Mouse (Mus musculus): ENCODE results near the gene Tmem184b. TPM values are rescaled to one million over a fixed set of nuclear protein-coding genes. Genes with fewer than 3 reads are reported as not detected.

The Tmem184b gene
- polyA plus RNA-seq, 1 experiment: 19.1 TPM

DNA sequence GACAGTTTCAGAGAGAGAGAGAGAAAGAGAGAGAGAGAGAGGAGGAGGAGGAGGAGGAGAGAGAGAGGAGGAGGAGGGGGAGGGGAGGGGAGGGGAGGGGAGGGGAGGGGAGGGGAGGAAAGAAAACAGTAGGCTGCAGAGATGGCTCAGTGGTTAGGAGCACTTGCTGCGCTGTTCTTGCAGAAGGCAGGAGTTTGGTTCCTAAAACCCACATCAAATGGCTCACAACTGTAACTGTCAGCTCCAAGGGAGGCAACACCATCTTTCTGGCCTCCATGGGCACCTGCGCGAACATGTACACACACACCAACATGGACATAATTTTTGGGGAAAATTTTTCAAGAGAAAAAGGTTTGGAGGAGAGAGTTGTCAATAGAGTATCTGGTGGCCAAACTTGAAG lies 9.8 kb upstream of the Tmem184b start:
- WGBS: 86% methylated on average over 3 of the region's 3 CpGs

DNA sequence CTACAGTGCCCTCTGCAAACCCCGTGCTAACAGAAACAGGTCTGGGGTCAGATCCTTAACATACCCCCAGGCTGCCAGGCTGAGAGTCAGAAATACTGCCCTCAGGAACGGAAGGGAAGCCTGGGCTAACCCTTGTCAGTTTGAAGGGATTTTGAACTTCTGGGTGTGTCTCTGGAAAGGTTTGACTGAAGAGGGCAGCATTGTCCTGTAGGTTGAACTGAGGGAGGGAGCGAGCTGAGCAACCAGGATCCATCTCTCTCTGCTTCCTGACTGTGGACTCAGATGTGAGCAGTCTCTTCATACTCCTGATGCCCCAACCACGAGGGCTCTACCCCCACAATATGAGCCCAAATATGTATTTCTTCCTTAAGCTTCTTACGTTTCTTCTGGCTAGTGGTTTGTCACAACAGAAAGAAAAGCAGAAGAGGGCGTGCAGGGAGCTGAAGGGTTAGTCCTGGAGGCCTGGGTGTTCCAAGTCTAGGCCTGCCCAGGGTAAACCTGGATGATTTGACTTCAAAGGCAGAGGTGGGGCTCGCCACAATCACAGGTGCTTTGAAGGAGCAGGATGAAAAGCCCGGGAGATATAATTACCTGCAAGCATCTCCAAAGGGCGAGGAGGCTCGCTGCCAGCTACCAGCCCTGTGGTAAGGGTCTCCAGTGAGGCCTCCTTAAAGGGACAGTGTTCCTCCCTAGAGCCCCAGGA lies 8.1 kb upstream of the Tmem184b start:
- Histone ChIP-seq H3K27ac (ENCODE audit: control insufficient read depth, insufficient read depth, low read depth, low read length, poor library complexity) (no peak overlapping the region), H3K4me1 (ENCODE audit: control insufficient read depth, insufficient read depth, low read length) (peaks cover 8% of the 10 kb centered on the region), H3K4me3 (replicated peaks; ENCODE audit: control insufficient read depth, low read depth, low read length) (no peak overlapping the region)
- TF ChIP-seq CTCF (IDR thresholded peaks at IDR 0.05; ENCODE audit: control insufficient read depth, insufficient read depth, low read length): peak; percentile 61
- TF ChIP-seq POLR2A (IDR thresholded peaks at IDR 0.05; ENCODE audit: borderline replicate concordance, control insufficient read depth, low read depth, low read length): no peak
- WGBS: 64% methylated on average over 10 of the region's 10 CpGs

More for the DNA sequence above, 9.8 kb upstream of the Tmem184b start:
- TF ChIP-seq CTCF (IDR thresholded peaks at IDR 0.05; ENCODE audit: control insufficient read depth, insufficient read depth, low read length) (no peak), POLR2A (IDR thresholded peaks at IDR 0.05; ENCODE audit: borderline replicate concordance, control insufficient read depth, low read depth, low read length) (no peak)
- Histone ChIP-seq H3K4me1 (ENCODE audit: control insufficient read depth, insufficient read depth, low read length) (peaks cover 6% of the 10 kb centered on the region), H3K27ac (ENCODE audit: control insufficient read depth, insufficient read depth, low read depth, low read length, poor library complexity) (peak overlapping the region; percentile 17; the same call in 1 of the 2 replicates), H3K4me3 (replicated peaks; ENCODE audit: control insufficient read depth, low read depth, low read length) (no peak overlapping the region)

- peak overlapping the region; percentile 8 for H3K4me3 ChIP-seq (replicated peaks; ENCODE audit: control insufficient read depth, low read depth, low read length)
- TF ChIP-seq CTCF (IDR thresholded peaks at IDR 0.05; ENCODE audit: control insufficient read depth, insufficient read depth, low read length): no peak
- TF ChIP-seq POLR2A (IDR thresholded peaks at IDR 0.05; ENCODE audit: borderline replicate concordance, control insufficient read depth, low read depth, low read length): no peak
- H3K4me1 ChIP-seq (ENCODE audit: control insufficient read depth, insufficient read depth, low read length): peaks cover 8% of the 10 kb centered on the region
- 3% methylated on average over 4 of the region's 4 CpGs for WGBS
- peak overlapping the region; percentile 83 for H3K27ac ChIP-seq (ENCODE audit: control insufficient read depth, insufficient read depth, low read depth, low read length, poor library complexity)
These were observed 5.8 kb upstream of the Tmem184b start for GRCm38 (mm10) chr15:79409077-79409573.

- 78% methylated on average over 4 of the region's 4 CpGs for WGBS
- no peak for TF ChIP-seq CTCF (IDR thresholded peaks at IDR 0.05; ENCODE audit: control insufficient read depth, insufficient read depth, low read length)
- no peak for TF ChIP-seq POLR2A (IDR thresholded peaks at IDR 0.05; ENCODE audit: borderline replicate concordance, control insufficient read depth, low read depth, low read length)
- no peak overlapping the region for H3K4me3 ChIP-seq (replicated peaks; ENCODE audit: control insufficient read depth, low read depth, low read length)
- peaks cover 8% of the 10 kb centered on the region for H3K4me1 ChIP-seq (ENCODE audit: control insufficient read depth, insufficient read depth, low read length)
- H3K27ac ChIP-seq (ENCODE audit: control insufficient read depth, insufficient read depth, low read depth, low read length, poor library complexity): no peak overlapping the region
These were observed 3.2 kb upstream of the Tmem184b start for GRCm38 (mm10) chr15:79406564-79406963.

DNA sequence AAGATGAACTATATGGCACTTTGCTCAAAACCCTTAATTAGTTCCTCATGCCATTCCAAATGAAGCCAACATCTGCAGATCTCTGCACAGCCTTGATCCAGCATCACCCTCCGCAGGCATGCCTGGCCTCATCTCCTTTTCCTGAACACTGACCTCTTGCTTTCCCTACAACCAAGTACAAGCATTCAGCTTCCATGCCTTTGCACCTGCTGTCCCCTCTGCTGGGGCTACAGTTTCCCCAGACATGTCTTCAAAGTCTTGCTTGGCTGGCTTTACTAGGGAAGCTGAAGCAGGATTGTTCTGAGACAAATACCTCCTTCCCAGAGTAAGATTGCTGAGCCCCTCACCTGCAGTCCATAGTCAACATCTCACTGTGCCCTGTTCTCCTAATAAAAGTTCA lies 908 bp upstream of the Tmem184b start:
- no peak overlapping the region for H3K27ac ChIP-seq (ENCODE audit: control insufficient read depth, insufficient read depth, low read depth, low read length, poor library complexity)
- H3K4me3 ChIP-seq (replicated peaks; ENCODE audit: control insufficient read depth, low read depth, low read length): no peak overlapping the region
- no peak for TF ChIP-seq POLR2A (IDR thresholded peaks at IDR 0.05; ENCODE audit: borderline replicate concordance, control insufficient read depth, low read depth, low read length)
- no peak for TF ChIP-seq CTCF (IDR thresholded peaks at IDR 0.05; ENCODE audit: control insufficient read depth, insufficient read depth, low read length)
- H3K4me1 ChIP-seq (ENCODE audit: control insufficient read depth, insufficient read depth, low read length): peaks cover 10% of the 10 kb centered on the region
- WGBS: 67% methylated on average over 1 of the region's 1 CpGs

GRCm38 (mm10) chr15:79403763-79404210 lies 418 bp upstream of the Tmem184b start:
- Histone ChIP-seq H3K27ac (ENCODE audit: control insufficient read depth, insufficient read depth, low read depth, low read length, poor library complexity) (peak overlapping the region; percentile 66; the same call in 1 of the 2 replicates), H3K4me1 (ENCODE audit: control insufficient read depth, insufficient read depth, low read length) (peaks cover 10% of the 10 kb centered on the region), H3K4me3 (replicated peaks; ENCODE audit: control insufficient read depth, low read depth, low read length) (peak overlapping the region; percentile 77)
- WGBS: 13% methylated on average over 9 of the region's 9 CpGs
- TF ChIP-seq CTCF (IDR thresholded peaks at IDR 0.05; ENCODE audit: control insufficient read depth, insufficient read depth, low read length) (no peak), POLR2A (IDR thresholded peaks at IDR 0.05; ENCODE audit: borderline replicate concordance, control insufficient read depth, low read depth, low read length) (no peak)

DNA sequence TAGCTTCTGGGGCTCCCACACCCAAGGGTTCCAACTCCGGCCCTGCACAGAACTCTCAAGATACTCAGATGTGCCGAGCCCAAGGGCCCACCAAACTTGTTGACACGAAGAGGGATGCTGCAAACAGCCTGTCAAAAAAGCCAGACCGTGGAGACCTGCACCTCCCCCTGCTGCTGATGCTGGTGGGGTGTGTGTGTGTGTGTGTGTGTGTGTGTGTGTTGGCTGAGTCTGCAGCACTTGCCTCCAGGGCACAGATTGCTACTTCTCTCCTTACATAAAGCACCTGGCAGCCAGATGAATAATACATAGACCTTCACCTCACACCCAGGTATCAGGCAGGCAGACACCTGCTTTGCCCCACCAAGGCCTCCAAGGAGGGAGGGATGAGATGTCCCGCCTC lies 1.2 kb downstream of the Tmem184b start:
- Histone ChIP-seq H3K27ac (ENCODE audit: control insufficient read depth, insufficient read depth, low read depth, low read length, poor library complexity) (no peak overlapping the region), H3K4me3 (replicated peaks; ENCODE audit: control insufficient read depth, low read depth, low read length) (peak overlapping the region; percentile 79), H3K4me1 (ENCODE audit: control insufficient read depth, insufficient read depth, low read length) (peaks cover 6% of the 10 kb centered on the region)
- TF ChIP-seq CTCF (IDR thresholded peaks at IDR 0.05; ENCODE audit: control insufficient read depth, insufficient read depth, low read length) (no peak), POLR2A (IDR thresholded peaks at IDR 0.05; ENCODE audit: borderline replicate concordance, control insufficient read depth, low read depth, low read length) (no peak)
- 38% methylated on average over 5 of the region's 5 CpGs for WGBS

- 81% methylated on average over 7 of the region's 7 CpGs for WGBS
- TF ChIP-seq CTCF (IDR thresholded peaks at IDR 0.05; ENCODE audit: control insufficient read depth, insufficient read depth, low read length) (no peak), POLR2A (IDR thresholded peaks at IDR 0.05; ENCODE audit: borderline replicate concordance, control insufficient read depth, low read depth, low read length) (no peak)
- Histone ChIP-seq H3K4me3 (replicated peaks; ENCODE audit: control insufficient read depth, low read depth, low read length) (no peak overlapping the region), H3K4me1 (ENCODE audit: control insufficient read depth, insufficient read depth, low read length) (peaks cover 3% of the 10 kb centered on the region), H3K27ac (ENCODE audit: control insufficient read depth, insufficient read depth, low read depth, low read length, poor library complexity) (no peak overlapping the region)
These were observed 2.4 kb downstream of the Tmem184b start for GRCm38 (mm10) chr15:79400975-79401365.

All from bone marrow, adult 2 months (tissue).